ENCODE assay signal across 24 mouse cellular contexts in genomic region chr5:122719168-122719567, GRCm38 (mm10). TPM values are rescaled to one million over a fixed set of nuclear protein-coding genes. Genes with fewer than 3 reads are reported as not detected.
DNase-seq lines count a peak whose midpoint lies in the region; ATAC-seq and TF ChIP-seq lines count a peak whose summit lies in the region.
"Had no signal": no experiment of that assay in that cellular context is flagged by ENCODE, and none has a peak within 500 bp of the region (broad histone marks: within the 10 kb centered on the region; RNA-seq: fewer than 3 reads in every experiment).

No protein-coding gene starts in this region.

- no peaks in the 10 kb centered on the region for H3K27me3 ChIP-seq in splenic B cell, adult 2 months (ENCODE audit: control insufficient read depth, insufficient read depth, low read length, poor library complexity, severe bottlenecking)
- H3K27me3 ChIP-seq in kidney, adult 2 months (replicated peaks; ENCODE audit: control insufficient read depth, insufficient read depth, low read length), result no peaks in the 10 kb centered on the region
- H3K27me3 ChIP-seq in hindbrain, postnatal 0 days (ENCODE audit: insufficient read depth, low read length), result no peaks in the 10 kb centered on the region
- H3K27me3 ChIP-seq in neural tube, embryonic 15.5 days (replicated peaks), result no peaks in the 10 kb centered on the region
- H3K27me3 ChIP-seq: embryonic facial prominence, embryonic 13.5 days; forebrain, embryonic 13.5 days; kidney, embryonic 15.5 days had no signal

- H3K27ac ChIP-seq in kidney, adult 2 months (ENCODE audit: insufficient read depth, low read depth, low read length), result no peak overlapping the region
- no peak overlapping the region for H3K27ac ChIP-seq in hindbrain, postnatal 0 days
- no peak overlapping the region for H3K27ac ChIP-seq in neural tube, embryonic 15.5 days (replicated peaks)
- H3K27ac ChIP-seq: embryonic facial prominence, embryonic 13.5 days; forebrain, embryonic 13.5 days; gastrocnemius, adult 2 months; hindbrain, embryonic 14.5 days; kidney, embryonic 15.5 days; macrophage; midbrain, embryonic 10.5 days had no signal

- WGBS in kidney, adult 2 months, result 95% methylated on average over 8 of the region's 8 CpGs
- WGBS in hindbrain, postnatal 0 days, result 96% methylated on average over 8 of the region's 8 CpGs
- 93% methylated on average over 8 of the region's 8 CpGs for WGBS in neural tube, embryonic 15.5 days

- peak; percentile 29 for DNase-seq in spleen, adult 12 weeks (ENCODE audit: low spot score)
- no peak for DNase-seq in spleen, postnatal 4 days (ENCODE audit: low spot score in 2 of 2)
- peak; percentile 85 for DNase-seq in induced T-regulatory cell, adult 2 months (ENCODE audit: low read depth)
- peak; percentile 27 for DNase-seq in splenic B cell, adult 2 months (ENCODE audit: low read depth, low spot score)
- no peak for DNase-seq in kidney, adult 2 months
- DNase-seq in hindbrain, postnatal 0 days (ENCODE audit: low spot score), result no peak
- DNase-seq in kidney, postnatal 10 days, result no peak
- DNase-seq: adrenal gland, postnatal 14 days; cerebellum, adult 8-10 months; cerebellum, postnatal 36 days; embryo, embryonic 11 days; gastrocnemius, adult 2 months; liver, postnatal 0 days; right cerebral cortex, postnatal 14 days; spleen, adult 18-20 months had no signal

- H3K4me2 ChIP-seq in hindbrain, postnatal 0 days (ENCODE audit: low read depth, low read length), result no peak overlapping the region
- no peak overlapping the region for H3K4me2 ChIP-seq in neural tube, embryonic 15.5 days
- H3K4me2 ChIP-seq: embryonic facial prominence, embryonic 13.5 days; forebrain, embryonic 13.5 days; hindbrain, embryonic 14.5 days; kidney, embryonic 15.5 days had no signal

- no peaks in the 10 kb centered on the region for H3K9me3 ChIP-seq in hindbrain, postnatal 0 days (ENCODE audit: low read length)
- no peaks in the 10 kb centered on the region for H3K9me3 ChIP-seq in neural tube, embryonic 15.5 days (replicated peaks)
- H3K9me3 ChIP-seq: embryonic facial prominence, embryonic 13.5 days; forebrain, embryonic 13.5 days; kidney, embryonic 15.5 days; midbrain, embryonic 10.5 days had no signal

- no peak for TF ChIP-seq CTCF in kidney, adult 2 months (conservative IDR thresholded peaks at IDR 0.05; ENCODE audit: insufficient read depth, insufficient read length, low read depth, low read length)
- no peak for TF ChIP-seq CTCF in hindbrain, postnatal 0 days (IDR thresholded peaks at IDR 0.05; ENCODE audit: low read depth)

- no peaks in the 10 kb centered on the region for H3K4me1 ChIP-seq in kidney, adult 2 months (ENCODE audit: control insufficient read depth, insufficient read depth, low read length)
- H3K4me1 ChIP-seq in hindbrain, postnatal 0 days (ENCODE audit: insufficient read depth, low read length), result no peaks in the 10 kb centered on the region
- no peaks in the 10 kb centered on the region for H3K4me1 ChIP-seq in neural tube, embryonic 15.5 days
- H3K4me1 ChIP-seq: embryonic facial prominence, embryonic 13.5 days; forebrain, embryonic 13.5 days; midbrain, embryonic 10.5 days had no signal

- no peak overlapping the region for H3K4me3 ChIP-seq in kidney, adult 2 months (ENCODE audit: insufficient read depth, low read depth, low read length)
- no peak overlapping the region for H3K4me3 ChIP-seq in hindbrain, postnatal 0 days (ENCODE audit: low read length)
- no peak overlapping the region for H3K4me3 ChIP-seq in neural tube, embryonic 15.5 days (replicated peaks)
- H3K4me3 ChIP-seq: embryonic facial prominence, embryonic 13.5 days; erythroblast, embryonic 14.5 days; forebrain, embryonic 13.5 days; gastrocnemius, adult 2 months; kidney, embryonic 15.5 days; midbrain, embryonic 10.5 days had no signal

- ATAC-seq in hindbrain, postnatal 0 days, result no peak
- no peak for ATAC-seq in neural tube, embryonic 15.5 days (ENCODE audit: low FRiP score)
- ATAC-seq: forebrain, embryonic 13.5 days; intestine, embryonic 16.5 days; liver, postnatal 0 days had no signal

- no peak overlapping the region for H3K9ac ChIP-seq in hindbrain, postnatal 0 days (replicated peaks; ENCODE audit: low read length)
- no peak overlapping the region for H3K9ac ChIP-seq in neural tube, embryonic 15.5 days (replicated peaks)
- H3K9ac ChIP-seq: embryonic facial prominence, embryonic 13.5 days; forebrain, embryonic 13.5 days; hindbrain, embryonic 14.5 days; kidney, embryonic 15.5 days; liver, postnatal 0 days had no signal

- TF ChIP-seq POLR2A in kidney, adult 2 months (IDR thresholded peaks at IDR 0.05; ENCODE audit: low read depth, low read length), result no peak

- H3K36me3 ChIP-seq in splenic B cell, adult 2 months (ENCODE audit: control insufficient read depth, insufficient read depth, low read length, poor library complexity, severe bottlenecking), result peaks cover 4% of the 10 kb centered on the region
- H3K36me3 ChIP-seq in kidney, adult 2 months (ENCODE audit: control insufficient read depth, insufficient read depth, low read length), result no peaks in the 10 kb centered on the region
- H3K36me3 ChIP-seq in hindbrain, postnatal 0 days (ENCODE audit: insufficient read depth, low read length), result no peaks in the 10 kb centered on the region; the same call in 1 of the 2 replicates
- 0 out of 2 replicates have a peak, but pooled peaks cover 2% of the 10 kb centered on the region for H3K36me3 ChIP-seq in neural tube, embryonic 15.5 days
- H3K36me3 ChIP-seq: embryonic facial prominence, embryonic 13.5 days; kidney, embryonic 15.5 days; midbrain, embryonic 10.5 days had no signal

RNA-seq across cellular contexts. Expression of gene P2rx4, which starts 11.8 kb away (rescaled TPM):
- polyA plus RNA-seq in kidney, adult 2 months (2012; rRNA removed), result 81.6 and 87.7 TPM in 2 replicates
- total RNA-seq in hindbrain, postnatal 0 days (2014; rRNA removed), result 11.6 and 17.4 TPM in 2 replicates
- 21.1 and 21.7 TPM in 2 replicates for polyA plus RNA-seq in hindbrain, postnatal 0 days (2015; fragmentation: Nextera tagmentation; extraction: Ambion mirVana)
- 14.7 and 18.6 TPM in 2 replicates for polyA plus RNA-seq in neural tube, embryonic 15.5 days (2015; fragmentation: Nextera tagmentation; extraction: Ambion mirVana)

Comparison
In these comparisons a context has a peak if more than half of its experiments do, and no peak if none do; other contexts are left out.
1. DNase-seq: peak in spleen, adult 12 weeks (single experiment), induced T-regulatory cell, adult 2 months (single experiment) and splenic B cell, adult 2 months (single experiment); none in spleen, postnatal 4 days (0 of 2), kidney, adult 2 months (single experiment), hindbrain, postnatal 0 days (single experiment) and kidney, postnatal 10 days (single experiment).